Mouse (Mus musculus): ENCODE measurements around the gene Elmo1. TPM values are rescaled to one million over a fixed set of nuclear protein-coding genes. Genes with fewer than 3 reads are reported as not detected.

The Elmo1 gene
- polyA plus RNA-seq, 1 experiment = 0.68 TPM

DNA sequence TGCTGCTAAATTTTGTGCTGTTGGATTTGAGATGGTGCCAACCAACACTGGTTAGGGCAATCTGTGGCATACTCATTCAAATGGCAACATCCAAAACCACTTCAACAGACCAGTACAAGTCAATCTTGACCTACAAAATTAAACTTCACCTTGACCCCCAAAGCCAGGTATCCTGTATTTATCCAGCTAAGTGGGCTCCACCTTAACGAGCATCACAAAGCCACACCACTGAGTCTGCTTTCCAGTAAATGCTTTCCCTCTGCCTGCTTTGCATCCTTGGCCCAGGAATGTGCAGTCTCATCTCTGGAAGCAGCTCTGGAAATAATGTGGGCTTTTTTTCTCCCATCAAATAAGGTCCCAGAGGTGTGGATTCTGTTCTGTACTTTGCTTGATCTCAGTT is 349.1 kb downstream of the Elmo1 start:
- no peaks in the 10 kb centered on the region for H3K4me1 ChIP-seq
- H3K27me3 ChIP-seq (replicated peaks) = no peaks in the 10 kb centered on the region
- H3K4me3 ChIP-seq (replicated peaks) = no peak overlapping the region
- H3K36me3 ChIP-seq (replicated peaks; ENCODE audit: low read length) = no peaks in the 10 kb centered on the region
- no peak for TF ChIP-seq GATA1 (IDR thresholded peaks at IDR 0.05; ENCODE audit: borderline replicate concordance, low read length)
- TF ChIP-seq FLI1 (IDR thresholded peaks at IDR 0.05; ENCODE audit: low read length) = no peak
- H3K9me3 ChIP-seq = no peaks in the 10 kb centered on the region

DNA sequence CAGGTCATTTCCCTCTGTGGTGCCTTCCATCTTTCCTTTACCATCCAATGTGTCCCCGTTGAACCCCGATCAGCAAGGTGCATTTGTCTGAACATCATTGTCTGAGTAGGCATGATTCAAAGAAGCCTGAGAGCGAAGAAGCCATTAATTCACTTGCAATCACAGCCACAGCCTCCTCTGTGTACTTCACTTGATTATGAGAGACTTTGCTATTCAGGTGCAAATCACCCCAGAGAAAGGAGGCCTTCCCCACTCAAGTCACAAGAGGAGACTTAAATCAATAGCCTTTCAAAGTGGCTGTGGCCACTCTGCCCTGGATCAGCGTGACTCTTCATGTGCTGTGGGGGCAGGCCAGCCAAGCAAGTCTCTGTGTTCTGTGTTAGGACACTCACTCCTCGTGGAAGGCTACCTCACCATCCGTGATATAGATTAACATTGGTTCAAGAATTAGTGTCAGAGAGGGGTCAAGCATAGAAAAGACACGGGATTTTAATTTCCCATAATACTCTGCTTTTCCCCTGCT is 360.5 kb downstream of the Elmo1 start:
- H3K27me3 ChIP-seq (replicated peaks) = no peaks in the 10 kb centered on the region
- peaks cover 10% of the 10 kb centered on the region for H3K36me3 ChIP-seq (replicated peaks; ENCODE audit: low read length)
- no peaks in the 10 kb centered on the region for H3K4me1 ChIP-seq
- no peak overlapping the region for H3K4me3 ChIP-seq (replicated peaks)
- no peaks in the 10 kb centered on the region for H3K9me3 ChIP-seq
- no peak for TF ChIP-seq FLI1 (IDR thresholded peaks at IDR 0.05; ENCODE audit: low read length)
- TF ChIP-seq GATA1 (IDR thresholded peaks at IDR 0.05; ENCODE audit: borderline replicate concordance, low read length) = no peak

DNA sequence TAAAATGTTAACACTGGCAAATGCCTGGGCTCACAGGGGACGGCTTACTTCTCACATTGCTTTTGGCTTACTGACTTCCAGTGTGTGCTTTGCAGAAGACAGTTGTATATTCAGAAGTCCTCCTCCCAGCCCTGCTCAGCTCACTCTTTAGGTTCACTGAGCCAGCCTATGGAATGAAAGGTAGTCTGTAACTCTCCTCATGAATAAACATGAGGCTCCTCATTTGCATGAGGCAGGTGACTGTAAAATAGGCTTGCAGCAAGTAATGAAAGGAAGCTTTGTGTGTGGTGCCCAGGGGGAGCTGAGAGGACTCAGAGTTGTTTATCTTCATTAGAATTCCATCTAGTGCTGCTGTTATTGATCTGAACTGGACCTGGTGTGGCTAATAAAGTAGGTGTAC is 364.0 kb downstream of the Elmo1 start:
- TF ChIP-seq GATA1 (IDR thresholded peaks at IDR 0.05; ENCODE audit: borderline replicate concordance, low read length) (no peak), FLI1 (IDR thresholded peaks at IDR 0.05; ENCODE audit: low read length) (no peak)

DNA sequence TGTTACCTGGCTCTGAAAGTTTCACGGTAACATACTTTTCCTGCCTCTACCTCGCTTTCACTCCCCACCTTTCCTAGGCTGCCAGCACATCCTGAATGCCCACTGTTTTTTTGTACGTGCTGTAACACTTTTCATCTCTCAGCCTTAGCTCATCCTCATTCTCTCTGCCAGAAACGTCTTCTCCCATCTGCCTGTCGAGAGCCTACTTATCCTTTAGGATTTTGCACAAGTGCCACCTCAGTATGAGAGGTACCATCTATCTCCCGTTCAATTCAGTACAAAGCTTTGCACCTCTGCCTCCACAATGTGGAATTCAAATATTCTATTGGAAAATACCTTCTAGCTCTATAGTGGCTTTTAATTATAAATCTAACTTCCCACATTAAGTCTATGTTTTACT is 369.7 kb downstream of the Elmo1 start:
- TF ChIP-seq GATA1 (IDR thresholded peaks at IDR 0.05; ENCODE audit: borderline replicate concordance, low read length) = no peak
- TF ChIP-seq FLI1 (IDR thresholded peaks at IDR 0.05; ENCODE audit: low read length) = no peak
- H3K4me3 ChIP-seq (replicated peaks) = no peak overlapping the region
- no peaks in the 10 kb centered on the region for H3K4me1 ChIP-seq
- H3K9me3 ChIP-seq = no peaks in the 10 kb centered on the region
- no peaks in the 10 kb centered on the region for H3K36me3 ChIP-seq (replicated peaks; ENCODE audit: low read length)
- no peaks in the 10 kb centered on the region for H3K27me3 ChIP-seq (replicated peaks)

More for the DNA sequence above, 364.0 kb downstream of the Elmo1 start:
- Histone ChIP-seq H3K4me1 (no peaks in the 10 kb centered on the region), H3K27me3 (replicated peaks) (no peaks in the 10 kb centered on the region), H3K4me3 (replicated peaks) (no peak overlapping the region), H3K9me3 (no peaks in the 10 kb centered on the region), H3K36me3 (replicated peaks; ENCODE audit: low read length) (peaks cover 10% of the 10 kb centered on the region)

DNA sequence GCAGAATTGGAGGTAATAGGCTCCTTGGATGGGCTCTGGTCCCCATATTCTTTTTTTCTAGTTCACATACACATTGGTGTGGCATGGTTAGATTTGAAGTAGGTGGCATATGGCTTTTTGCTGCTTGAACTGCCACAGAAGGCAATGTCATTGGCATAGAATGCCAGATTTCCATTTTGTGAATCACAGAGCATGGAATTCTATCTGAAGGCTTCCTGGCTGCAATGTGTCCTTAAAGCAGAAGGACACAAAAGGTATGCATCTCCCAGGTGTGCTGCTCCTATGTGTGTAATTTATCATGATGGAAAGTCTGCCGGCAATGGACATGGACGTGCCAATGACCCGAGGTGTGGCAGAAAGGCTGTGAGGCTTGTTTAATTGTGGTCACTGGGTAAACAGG is 371.2 kb downstream of the Elmo1 start:
- Histone ChIP-seq H3K4me1 (no peaks in the 10 kb centered on the region), H3K4me3 (replicated peaks) (no peak overlapping the region), H3K9me3 (no peaks in the 10 kb centered on the region), H3K36me3 (replicated peaks; ENCODE audit: low read length) (no peaks in the 10 kb centered on the region), H3K27me3 (replicated peaks) (no peaks in the 10 kb centered on the region)
- no peak for TF ChIP-seq GATA1 (IDR thresholded peaks at IDR 0.05; ENCODE audit: borderline replicate concordance, low read length)

DNA sequence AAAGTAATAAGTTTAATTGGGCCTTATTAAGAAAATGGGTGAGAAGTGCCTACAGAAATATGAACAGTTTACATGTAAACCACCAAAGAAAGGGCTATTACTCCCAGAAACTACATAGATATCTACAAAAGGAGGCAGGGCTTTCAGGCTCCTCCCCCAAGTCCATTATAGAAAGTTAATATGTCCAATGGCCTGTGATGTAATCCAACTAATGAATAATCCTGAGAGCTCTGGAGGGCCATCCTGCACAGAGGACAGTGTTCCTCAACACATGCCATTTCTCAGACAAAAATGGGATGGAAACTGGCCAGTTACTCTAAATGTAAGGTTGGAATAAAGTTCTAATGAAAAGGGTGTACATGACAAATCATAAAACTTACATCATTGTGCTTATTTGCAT is 373.8 kb downstream of the Elmo1 start:
- Histone ChIP-seq H3K36me3 (replicated peaks; ENCODE audit: low read length) (no peaks in the 10 kb centered on the region), H3K27me3 (replicated peaks) (no peaks in the 10 kb centered on the region), H3K4me3 (replicated peaks) (no peak overlapping the region), H3K9me3 (no peaks in the 10 kb centered on the region), H3K4me1 (no peaks in the 10 kb centered on the region)
- TF ChIP-seq GATA1 (IDR thresholded peaks at IDR 0.05; ENCODE audit: borderline replicate concordance, low read length) (no peak), FLI1 (IDR thresholded peaks at IDR 0.05; ENCODE audit: low read length) (no peak)

DNA sequence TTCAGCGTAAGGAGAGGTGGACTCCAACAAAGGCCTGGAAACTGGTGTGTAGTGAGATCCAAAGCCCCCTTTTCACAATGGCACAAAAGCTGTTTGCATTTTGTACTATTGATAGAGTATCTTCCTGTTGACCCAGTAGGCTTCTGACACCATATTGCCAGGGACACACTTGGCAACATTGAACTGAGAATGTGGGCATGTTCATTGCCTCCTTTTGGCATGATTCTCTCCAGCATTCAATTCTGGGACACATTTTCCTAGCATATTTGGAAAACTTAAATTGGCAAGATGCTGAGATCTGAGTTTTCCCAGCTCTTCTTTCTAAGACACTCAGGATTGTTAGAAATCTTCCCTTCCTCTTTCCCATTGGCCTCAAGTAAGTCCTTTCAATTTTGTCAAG is 377.0 kb downstream of the Elmo1 start:
- Histone ChIP-seq H3K9me3 (no peaks in the 10 kb centered on the region), H3K4me1 (no peaks in the 10 kb centered on the region), H3K27me3 (replicated peaks) (no peaks in the 10 kb centered on the region), H3K36me3 (replicated peaks; ENCODE audit: low read length) (no peaks in the 10 kb centered on the region), H3K4me3 (replicated peaks) (no peak overlapping the region)
- TF ChIP-seq GATA1 (IDR thresholded peaks at IDR 0.05; ENCODE audit: borderline replicate concordance, low read length) (no peak), FLI1 (IDR thresholded peaks at IDR 0.05; ENCODE audit: low read length) (no peak)

DNA sequence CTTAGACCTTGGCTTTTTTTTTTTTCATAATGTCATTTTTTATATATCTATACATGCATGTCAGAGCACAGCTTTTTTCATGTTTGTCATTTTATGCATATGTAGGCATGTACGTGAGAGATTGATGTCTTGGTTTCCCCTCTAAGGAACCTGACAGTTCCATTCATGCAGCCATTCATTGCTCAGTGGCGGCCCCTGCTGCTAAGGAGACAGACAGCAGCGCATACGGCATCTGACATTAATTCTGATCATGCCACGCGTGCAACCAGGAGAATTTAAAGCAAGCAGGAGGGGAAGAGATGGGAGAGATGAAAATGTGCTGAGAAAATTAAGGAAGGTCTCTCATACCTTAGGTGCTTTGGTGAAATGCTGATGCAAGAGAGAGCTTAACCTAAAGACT is 381.3 kb downstream of the Elmo1 start:
- no peaks in the 10 kb centered on the region for H3K27me3 ChIP-seq (replicated peaks)
- no peaks in the 10 kb centered on the region for H3K4me1 ChIP-seq
- no peak overlapping the region for H3K4me3 ChIP-seq (replicated peaks)
- TF ChIP-seq GATA1 (IDR thresholded peaks at IDR 0.05; ENCODE audit: borderline replicate concordance, low read length) (no peak), FLI1 (IDR thresholded peaks at IDR 0.05; ENCODE audit: low read length) (no peak)
- no peaks in the 10 kb centered on the region for H3K9me3 ChIP-seq
- H3K36me3 ChIP-seq (replicated peaks; ENCODE audit: low read length) = no peaks in the 10 kb centered on the region

DNA sequence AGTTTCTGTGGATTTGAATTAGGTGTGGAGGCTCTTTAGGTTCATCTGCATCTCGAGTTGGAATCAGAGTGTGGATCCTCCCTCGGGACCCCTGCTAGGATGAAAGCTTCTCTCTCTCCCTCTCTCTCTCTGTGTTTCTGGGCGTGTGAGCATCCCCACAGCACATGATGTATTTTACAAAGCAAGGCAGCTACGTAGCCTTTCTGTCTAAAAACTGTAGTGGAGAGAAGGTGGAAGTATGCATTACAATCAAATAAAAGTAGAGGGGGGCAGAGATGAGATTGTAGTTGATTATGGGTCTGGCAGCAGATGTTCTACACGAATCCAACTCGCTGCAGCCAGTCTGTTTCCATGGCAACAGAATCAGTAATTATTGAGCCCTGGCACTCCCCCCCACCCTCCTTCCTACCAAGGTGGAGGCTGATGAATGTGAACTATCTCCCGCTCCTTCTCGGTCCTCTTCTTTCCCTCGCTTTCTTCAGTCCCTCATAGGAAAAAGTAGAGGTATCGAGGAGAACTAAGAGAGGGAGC is 382.0 kb downstream of the Elmo1 start:
- Histone ChIP-seq H3K27me3 (replicated peaks) (no peaks in the 10 kb centered on the region), H3K4me1 (no peaks in the 10 kb centered on the region), H3K36me3 (replicated peaks; ENCODE audit: low read length) (no peaks in the 10 kb centered on the region), H3K9me3 (no peaks in the 10 kb centered on the region), H3K4me3 (replicated peaks) (no peak overlapping the region)
- TF ChIP-seq GATA1 (IDR thresholded peaks at IDR 0.05; ENCODE audit: borderline replicate concordance, low read length) (no peak), FLI1 (IDR thresholded peaks at IDR 0.05; ENCODE audit: low read length) (no peak)

DNA sequence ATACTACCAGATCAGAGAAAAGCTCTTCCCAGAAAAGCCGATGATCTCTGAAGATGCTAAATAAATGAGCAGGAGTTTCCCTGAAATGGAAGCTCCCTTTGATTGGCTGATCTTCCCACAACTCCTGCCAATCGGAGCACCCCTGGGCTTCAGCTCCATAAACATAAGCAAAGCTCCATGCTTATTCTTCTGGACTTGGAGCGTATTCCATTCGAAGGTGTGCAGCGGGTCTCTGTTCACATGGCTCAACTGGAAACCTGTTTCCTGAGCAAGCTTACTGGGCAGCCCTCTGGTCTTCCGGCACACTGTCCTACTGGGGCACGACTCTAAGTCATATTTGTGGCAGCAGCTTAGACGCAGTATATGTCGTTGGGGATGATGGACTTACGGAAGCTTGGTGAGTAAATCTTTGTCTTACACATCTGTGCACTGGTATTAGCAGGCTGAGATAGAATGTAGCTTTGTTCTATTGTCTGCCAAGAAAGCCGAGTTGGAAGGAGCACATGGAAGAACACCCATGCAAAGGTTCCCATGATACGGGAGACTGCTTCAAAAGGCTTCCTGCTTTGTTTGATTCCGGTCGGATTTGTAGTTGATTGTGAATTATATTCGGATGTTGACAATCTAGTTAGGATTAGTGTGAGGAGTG is 382.6 kb downstream of the Elmo1 start:
- no peaks in the 10 kb centered on the region for H3K27me3 ChIP-seq (replicated peaks)
- no peak overlapping the region for H3K4me3 ChIP-seq (replicated peaks)
- H3K4me1 ChIP-seq = no peaks in the 10 kb centered on the region
- H3K36me3 ChIP-seq (replicated peaks; ENCODE audit: low read length) = no peaks in the 10 kb centered on the region
- TF ChIP-seq GATA1 (IDR thresholded peaks at IDR 0.05; ENCODE audit: borderline replicate concordance, low read length) = no peak
- no peak for TF ChIP-seq FLI1 (IDR thresholded peaks at IDR 0.05; ENCODE audit: low read length)
- no peaks in the 10 kb centered on the region for H3K9me3 ChIP-seq

All from megakaryocyte, embryonic 14.5 days (primary cell).